ENCODE assay signal across 16 mouse cellular contexts in the genomic region with DNA sequence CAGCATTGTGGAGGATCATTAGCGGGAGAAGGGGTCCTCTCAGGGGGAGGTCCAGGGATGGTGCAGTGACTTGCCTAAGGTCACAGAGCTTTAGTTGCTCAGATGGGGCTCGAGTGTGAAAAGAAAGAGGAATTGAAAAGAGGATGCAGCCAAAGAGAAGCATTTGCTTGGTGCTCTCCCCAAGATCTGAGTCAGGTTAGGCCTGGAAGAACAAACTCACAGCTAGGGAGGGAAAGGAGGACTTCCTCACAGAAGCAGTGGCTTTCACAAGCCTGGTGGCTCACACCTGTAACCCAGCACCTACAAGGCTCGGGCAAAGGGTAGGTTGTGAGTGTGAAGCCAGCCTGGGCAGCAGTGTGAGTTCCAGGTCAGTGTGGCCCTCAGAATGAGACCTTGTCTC. TPM values are rescaled to one million over a fixed set of nuclear protein-coding genes. Genes with fewer than 3 reads are reported as not detected.
DNase-seq lines count a peak whose midpoint lies in the region; ATAC-seq and TF ChIP-seq lines count a peak whose summit lies in the region.
"Had no signal": no experiment of that assay in that cellular context is flagged by ENCODE, and none has a peak within 500 bp of the region (broad histone marks: within the 10 kb centered on the region; RNA-seq: fewer than 3 reads in every experiment).

No protein-coding gene starts in this region.

- ATAC-seq in heart, embryonic 11.5 days (replicated peaks; ENCODE audit: insufficient number of reproducible peaks, low FRiP score, low TSS enrichment), result no peak
- ATAC-seq in forebrain, embryonic 16.5 days, result no peak
- no peak for ATAC-seq in inflammation-experienced regulatory T-cells, adult 6 months

- peaks cover 31% of the 10 kb centered on the region for H3K4me1 ChIP-seq in heart, embryonic 11.5 days (ENCODE audit: control insufficient read depth, insufficient read depth, low read length)
- no peaks in the 10 kb centered on the region for H3K4me1 ChIP-seq in testis, adult 2 months (ENCODE audit: control insufficient read depth, insufficient read depth, low read length)
- no peaks in the 10 kb centered on the region for H3K4me1 ChIP-seq in forebrain, embryonic 16.5 days (replicated peaks; ENCODE audit: control insufficient read depth, insufficient read depth, low read length)

- TF ChIP-seq POLR2A in testis, adult 2 months (IDR thresholded peaks at IDR 0.05; ENCODE audit: control insufficient read depth, low read depth, low read length), result no peak

- no peak overlapping the region for H3K27ac ChIP-seq in heart, embryonic 11.5 days (ENCODE audit: low read depth, low read length)
- H3K27ac ChIP-seq in testis, adult 2 months (ENCODE audit: control insufficient read depth, insufficient read depth, low read depth, low read length), result peak overlapping the region; percentile 36; the same call in 1 of the 2 replicates
- H3K27ac ChIP-seq in forebrain, embryonic 16.5 days (ENCODE audit: low read length), result no peak overlapping the region
- H3K27ac ChIP-seq: kidney, postnatal 0 days; left cerebral cortex, adult 2 months; neural tube, embryonic 13.5 days; stomach, postnatal 0 days had no signal

- H3K4me2 ChIP-seq in heart, embryonic 11.5 days, result no peak overlapping the region
- no peak overlapping the region for H3K4me2 ChIP-seq in forebrain, embryonic 16.5 days (ENCODE audit: low read length)
- H3K4me2 ChIP-seq: midbrain, embryonic 11.5 days; neural tube, embryonic 13.5 days had no signal

- WGBS in heart, embryonic 11.5 days (ENCODE audit: insufficient replicate concordance), result 67% methylated on average over 3 of the region's 3 CpGs
- 63% methylated on average over 3 of the region's 3 CpGs for WGBS in forebrain, embryonic 16.5 days

- no peak for DNase-seq in heart, postnatal 14 days
- DNase-seq in testis, postnatal 10 days (ENCODE audit: low spot score), result no peak
- peak; percentile 37 for DNase-seq in naive thymus-derived CD4-positive, alpha-beta T cell, adult 2 months (ENCODE audit: low read depth)
- no peak for DNase-seq in cerebellum, adult 11 months
- DNase-seq: lung, adult 18-20 months had no signal

- H3K36me3 ChIP-seq in heart, embryonic 11.5 days (ENCODE audit: control insufficient read depth, insufficient read depth, low read length), result no peaks in the 10 kb centered on the region
- no peaks in the 10 kb centered on the region for H3K36me3 ChIP-seq in testis, adult 2 months (ENCODE audit: control insufficient read depth, insufficient read depth, low read length)
- H3K36me3 ChIP-seq in forebrain, embryonic 16.5 days (ENCODE audit: control insufficient read depth, insufficient read depth), result no peaks in the 10 kb centered on the region
- H3K36me3 ChIP-seq: hindbrain, embryonic 10.5 days; neural tube, embryonic 13.5 days had no signal

- H3K9ac ChIP-seq in heart, embryonic 11.5 days (ENCODE audit: low read depth, low read length), result 0 out of 2 replicates have a peak overlapping the region, but pooled peaks have one; percentile 0
- no peak overlapping the region for H3K9ac ChIP-seq in forebrain, embryonic 16.5 days (replicated peaks; ENCODE audit: low read depth, low read length)
- H3K9ac ChIP-seq: neural tube, embryonic 13.5 days had no signal

- no peak for TF ChIP-seq CTCF in testis, adult 2 months (IDR thresholded peaks at IDR 0.05; ENCODE audit: control insufficient read depth, insufficient read depth, insufficient replicate concordance, low read depth, low read length)

- no peaks in the 10 kb centered on the region for H3K27me3 ChIP-seq in heart, embryonic 11.5 days (ENCODE audit: control insufficient read depth, insufficient read depth, low read length)
- no peaks in the 10 kb centered on the region for H3K27me3 ChIP-seq in testis, adult 2 months (ENCODE audit: control insufficient read depth, insufficient read depth, low read length)
- H3K27me3 ChIP-seq in forebrain, embryonic 16.5 days (replicated peaks; ENCODE audit: control insufficient read depth, insufficient read depth, low read length), result no peaks in the 10 kb centered on the region
- H3K27me3 ChIP-seq: neural tube, embryonic 13.5 days had no signal

- H3K4me3 ChIP-seq in heart, embryonic 11.5 days (ENCODE audit: low read depth, low read length), result no peak overlapping the region
- H3K4me3 ChIP-seq in testis, adult 2 months (ENCODE audit: control insufficient read depth, low read depth, low read length), result no peak overlapping the region
- H3K4me3 ChIP-seq in forebrain, embryonic 16.5 days (replicated peaks; ENCODE audit: low read length), result no peak overlapping the region
- H3K4me3 ChIP-seq: erythroblast, embryonic 14.5 days; hindbrain, embryonic 10.5 days; left cerebral cortex, adult 2 months; neural tube, embryonic 13.5 days had no signal

- intact Hi-C loops in heart, postnatal 14 days (cut with DNase I), result no loop called here

- no peaks in the 10 kb centered on the region for H3K9me3 ChIP-seq in heart, embryonic 11.5 days (replicated peaks; ENCODE audit: control insufficient read depth, low read length)
- H3K9me3 ChIP-seq in forebrain, embryonic 16.5 days (ENCODE audit: control insufficient read depth, low read length), result no peaks in the 10 kb centered on the region
- H3K9me3 ChIP-seq: hindbrain, embryonic 10.5 days; neural tube, embryonic 13.5 days had no signal

RNA-seq across cellular contexts. Expression of a gene that starts 0.6 kb away (rescaled TPM):
- 16.3 and 20.4 TPM in 2 replicates for polyA plus RNA-seq in heart, embryonic 11.5 days (2014; fragmentation: Nextera tagmentation; extraction: Ambion mirVana)
- total RNA-seq in heart, postnatal 14 days (2021), result 10 to 100 TPM; 28.9 to 31.3 TPM
- 4.2 and 5.8 TPM in 2 replicates for polyA plus RNA-seq in testis, adult 2 months (2012; rRNA removed)
- 45.5 and 50.4 TPM in 2 replicates for polyA plus RNA-seq in forebrain, embryonic 16.5 days (2015; fragmentation: Nextera tagmentation; extraction: Ambion mirVana)
- polyA plus RNA-seq in inflammation-experienced regulatory T-cells, adult 6 months (2017; shearing (Covaris generic)), result 10 to 100 TPM; 29.3 to 53.7 (median 41.9) TPM
